Mouse (Mus musculus) testis, postnatal 14 days (tissue): ENCODE measurements at regions not wholly inside any gene's neighbourhood (a gene's known extent, or its start where the extent isn't known, plus 50 kb on each side); places are given as distances from the start of the nearest gene placed in this dataset.
A peak's percentile ranks its signal among the peaks of the same experiment; 100 is the strongest.

Experiments used
- DNase-seq: peaks from one replicate; pipeline ENCODE4 v3.0.0; 2021; ENCODE audit warnings: low spot score

- no peak for DNase-seq
Measured at GRCm38 (mm10) chrX:95291676-95292075, 95.0 kb upstream of the Arhgef9 start.

GRCm38 (mm10) chrX:95282038-95282437 is 85.4 kb upstream of the Arhgef9 start:
- no peak for DNase-seq

- peak; percentile 16 for DNase-seq
Measured at GRCm38 (mm10) chrX:95253517-95253916, 56.9 kb upstream of the Arhgef9 start.
